Mouse (Mus musculus) spleen, adult 2 months (tissue): ENCODE results near the gene Lgals1. TPM values are rescaled to one million over a fixed set of nuclear protein-coding genes. Genes with fewer than 3 reads are reported as not detected.

Source experiments
- DNase-seq, 2 experiments: peaks; one replicate each; pipeline versions ENCODE4 v3.0.0 to v3.0.0-alpha.2; 2012 to 2021; ENCODE audit warnings: low spot score in 2 of 2, low read depth in 1 of 2
- H3K27ac ChIP-seq: fragments of 200-500 bp; 2 replicates; pipeline ENCODE4 v1.5.1; 2012; ENCODE audit warnings: low read length, inconsistent platforms; ENCODE audit not compliant: insufficient read depth
- H3K27me3 ChIP-seq: fragments of 200-500 bp; 2 replicates; pipeline ENCODE4 v1.6.1; 2012; ENCODE audit warnings: mild to moderate bottlenecking, moderate library complexity, low read length, inconsistent platforms; ENCODE audit not compliant: control insufficient read depth, insufficient read depth
- H3K36me3 ChIP-seq: fragments of 200-500 bp; 2 replicates; pipeline ENCODE4 v1.6.1; 2012; ENCODE audit warnings: mild to moderate bottlenecking, low read length, inconsistent platforms; ENCODE audit not compliant: control insufficient read depth, insufficient read depth
- H3K4me1 ChIP-seq: fragments of 200-500 bp; 2 replicates; pipeline ENCODE4 v1.6.1; 2011; ENCODE audit warnings: inconsistent platforms; ENCODE audit not compliant: control insufficient read depth, insufficient read depth, insufficient read length
- H3K4me3 ChIP-seq: fragments of 200-500 bp; 2 replicates; pipeline ENCODE4 v1.5.1; 2011; ENCODE audit warnings: mild to moderate bottlenecking, inconsistent platforms; ENCODE audit not compliant: insufficient read depth, insufficient read length; ENCODE audit errors: extremely low read depth
- CTCF ChIP-seq: fragments of 200-500 bp; IDR thresholded peaks from 2 replicates; pipeline ENCODE4 v1.5.1; 2011; ENCODE audit warnings: mild to moderate bottlenecking, inconsistent platforms; ENCODE audit not compliant: insufficient read depth, insufficient read length, insufficient replicate concordance; ENCODE audit errors: extremely low read depth
- POLR2A ChIP-seq: fragments of 200-500 bp; IDR thresholded peaks from 2 replicates; pipeline ENCODE4 v1.6.1; 2011; ENCODE audit warnings: low read depth, low read length, inconsistent platforms
- WGBS: fragments of 180-500 bp; shearing (Covaris S2); methylation state at CpG from one replicate; pipeline ENCODE4 v1.1.7; 2018; 5-methylcytosine and 5-hydroxymethylcytosine counted together
- polyA plus RNA-seq: library from polyadenylated mRNA; depleted of rRNA; stranded (reverse); fragments of >200 nt; gene quantifications from 2 replicates; pipeline ENCODE4 v1.2.3, GENCODE M21; 2012

Lgals1 gene
- polyA plus RNA-seq, 1 experiment: 75.4 TPM

GRCm38 (mm10) chr15:78908982-78909381, 17.5 kb upstream of the Lgals1 start:
- WGBS: 85% methylated on average over 8 of the region's 8 CpGs
- H3K4me1 ChIP-seq: peaks cover 2% of the 10 kb centered on the region
- H3K36me3 ChIP-seq: peaks cover 42% of the 10 kb centered on the region

GRCm38 (mm10) chr15:78912040-78912439, 14.5 kb upstream of the Lgals1 start:
- Histone ChIP-seq H3K4me3 (no peak overlapping the region), H3K36me3 (peaks cover 18% of the 10 kb centered on the region), H3K27ac (no peak overlapping the region), H3K27me3 (no peaks in the 10 kb centered on the region), H3K4me1 (peaks cover 6% of the 10 kb centered on the region)
- 51% methylated on average over 9 of the region's 9 CpGs for WGBS
- TF ChIP-seq CTCF: peak; percentile 42; the same call in 1 of the 2 replicates
- TF ChIP-seq POLR2A: no peak
- DNase-seq: peak in 1 of 2 experiments; percentile 55

More at GRCm38 (mm10) chr15:78908982-78909381, 17.5 kb upstream of the Lgals1 start:
- DNase-seq: no peak
- no peak overlapping the region for H3K27ac ChIP-seq
- no peak for TF ChIP-seq POLR2A
- H3K4me3 ChIP-seq: no peak overlapping the region
- no peaks in the 10 kb centered on the region for H3K27me3 ChIP-seq

GRCm38 (mm10) chr15:78913632-78914090, 12.9 kb upstream of the Lgals1 start, which contains the start of gene Pdxp:
Gene Pdxp, plus strand, starts transcription at chr15:78913919.
- peak within 1 kb of the TSS; percentile 50 for H3K27ac ChIP-seq
- peak within 1 kb of the TSS; percentile 63 for H3K4me3 ChIP-seq
- TF ChIP-seq POLR2A (peak; percentile 41), CTCF (no peak)
- DNase-seq: peak; percentile 95 to 96
- no peaks in the 10 kb centered on the region for H3K27me3 ChIP-seq
- WGBS: under 1% methylated on average over 51 of the region's 51 CpGs
- H3K36me3 ChIP-seq: peaks cover 12% of the 10 kb centered on the region
- peaks cover 6% of the 10 kb centered on the region for H3K4me1 ChIP-seq

- peak overlapping the region; percentile 50 for H3K27ac ChIP-seq
- H3K36me3 ChIP-seq: peaks cover 8% of the 10 kb centered on the region
- DNase-seq: no peak
- TF ChIP-seq POLR2A (no peak), CTCF (no peak)
- peak overlapping the region; percentile 63 for H3K4me3 ChIP-seq
- H3K4me1 ChIP-seq: peaks cover 6% of the 10 kb centered on the region
- no peaks in the 10 kb centered on the region for H3K27me3 ChIP-seq
- 2% methylated on average over 87 of the region's 87 CpGs for WGBS
Observed at GRCm38 (mm10) chr15:78914091-78914822, 12.3 kb upstream of the Lgals1 start.

- WGBS: 48% methylated on average over 8 of the region's 8 CpGs
- DNase-seq: no peak
- Histone ChIP-seq H3K27ac (no peak overlapping the region), H3K4me1 (peaks cover 6% of the 10 kb centered on the region), H3K4me3 (peak overlapping the region; percentile 63; the same call in 1 of the 2 replicates), H3K36me3 (peaks cover 7% of the 10 kb centered on the region), H3K27me3 (no peaks in the 10 kb centered on the region)
- no peak for TF ChIP-seq POLR2A
Observed at GRCm38 (mm10) chr15:78914823-78915659, 11.5 kb upstream of the Lgals1 start.

DNA sequence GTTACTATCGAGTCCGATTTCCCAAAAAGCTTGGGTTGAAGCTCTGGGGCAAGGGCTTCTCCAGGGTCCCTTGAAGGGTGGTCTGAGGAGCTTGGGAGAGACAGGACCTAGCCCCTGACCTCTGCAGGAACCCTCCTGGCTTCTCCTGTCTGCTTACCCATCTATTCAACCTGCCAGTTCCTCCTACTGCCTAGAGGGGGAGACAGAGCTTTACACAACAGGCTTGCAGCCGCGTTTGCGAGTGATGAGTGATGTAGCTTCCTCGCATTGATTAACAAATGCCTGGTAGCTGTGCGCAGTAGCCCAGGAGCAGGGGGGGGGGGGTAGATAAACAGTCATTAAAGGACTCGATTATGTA, 10.9 kb upstream of the Lgals1 start:
- TF ChIP-seq POLR2A (no peak), CTCF (peak; percentile 96; the same call in 1 of the 2 replicates)
- Histone ChIP-seq H3K27ac (no peak overlapping the region), H3K36me3 (peaks cover 6% of the 10 kb centered on the region), H3K27me3 (no peaks in the 10 kb centered on the region), H3K4me3 (no peak overlapping the region), H3K4me1 (peaks cover 6% of the 10 kb centered on the region)
- 8% methylated on average over 8 of the region's 8 CpGs for WGBS
- DNase-seq: peak; percentile 74 to 76
